Mouse (Mus musculus) lung, postnatal 0 days (tissue): ENCODE results near the gene Sncg. TPM values are rescaled to one million over a fixed set of nuclear protein-coding genes. Genes with fewer than 3 reads are reported as not detected.

Experiments
- ATAC-seq: fragments of 200-750 bp; cut with Nextera tagmentation; 2 replicates; pipeline ENCODE4 v1.8.0; 2017; ENCODE audit warnings: moderate library complexity
- DNase-seq: peaks from one replicate; pipeline ENCODE4 v3.0.0-alpha.2; 2016; ENCODE audit warnings: low spot score
- H3K27ac ChIP-seq: fragments of 300-500 bp; sonication (generic); 2 replicates; pipeline ENCODE4 v1.5.1; 2014; ENCODE audit warnings: antibody characterized with exemption, mild to moderate bottlenecking, low read length, mixed read lengths
- H3K27me3 ChIP-seq: fragments of 300-500 bp; sonication (generic); replicated peaks from 2 replicates; pipeline ENCODE4 v1.6.1; 2014; ENCODE audit warnings: low read length, mixed read lengths; ENCODE audit not compliant: insufficient read depth
- H3K36me3 ChIP-seq: fragments of 300-500 bp; sonication (generic); 2 replicates; pipeline ENCODE4 v1.6.1; 2014; ENCODE audit warnings: low read length, mixed read lengths; ENCODE audit not compliant: insufficient read depth
- H3K4me1 ChIP-seq: fragments of 300-500 bp; sonication (generic); 2 replicates; pipeline ENCODE4 v1.6.1; 2014; ENCODE audit warnings: antibody characterized with exemption, low read depth, low read length, mixed read lengths; ENCODE audit not compliant: insufficient read depth
- H3K4me2 ChIP-seq: fragments of 300-500 bp; sonication (generic); replicated peaks from 2 replicates; pipeline ENCODE4 v1.6.1; 2014; ENCODE audit warnings: low read depth, mild to moderate bottlenecking, low read length, moderate library complexity, mixed read lengths
- H3K4me3 ChIP-seq: fragments of 300-500 bp; sonication (generic); 2 replicates; pipeline ENCODE4 v1.5.1; 2014; ENCODE audit warnings: low read depth, low read length
- H3K9ac ChIP-seq: fragments of 300-500 bp; sonication (generic); replicated peaks from 2 replicates; pipeline ENCODE4 v1.6.1; 2014; ENCODE audit warnings: low read depth, mild to moderate bottlenecking
- H3K9me3 ChIP-seq: fragments of 300-500 bp; sonication (generic); 2 replicates; pipeline ENCODE4 v1.6.1; 2016; ENCODE audit warnings: low read length, mixed read lengths
- CTCF ChIP-seq: IDR thresholded peaks from 2 replicates; pipeline ENCODE4 v1.5.1; 2016; ENCODE audit warnings: antibody characterized with exemption, mild to moderate bottlenecking
- EP300 ChIP-seq: IDR thresholded peaks from 2 replicates; pipeline ENCODE4 v1.6.1; 2016; ENCODE audit warnings: antibody characterized with exemption, mild to moderate bottlenecking, control low read depth
- WGBS: fragments of 180-500 bp; shearing (Covaris S2); extraction: QIAGEN DNeasy Blood & Tissue Kit; methylation state at CpG from one replicate; pipeline ENCODE4 v1.1.7; 2014; 5-methylcytosine and 5-hydroxymethylcytosine counted together
- polyA plus RNA-seq: library from polyadenylated mRNA; unstranded; fragments of >200 nt; fragmentation: Nextera tagmentation; extraction: Ambion mirVana; gene quantifications from 2 replicates; pipeline ENCODE4 v1.2.1, GENCODE M21; 2015

The Sncg gene
- polyA plus RNA-seq, 1 experiment from 2014 or later: 2.2 TPM

GRCm38 (mm10) chr14:34341993-34342392, 32.6 kb downstream of the Sncg start:
- no peak for ATAC-seq
- H3K4me3 ChIP-seq: no peak overlapping the region
- H3K27ac ChIP-seq: no peak overlapping the region
- no peaks in the 10 kb centered on the region for H3K9me3 ChIP-seq
- H3K4me1 ChIP-seq: no peaks in the 10 kb centered on the region
- no peak overlapping the region for H3K9ac ChIP-seq
- TF ChIP-seq CTCF (no peak), EP300 (no peak)
- WGBS: 89% methylated on average over 4 of the region's 4 CpGs
- DNase-seq: no peak
- H3K27me3 ChIP-seq: no peaks in the 10 kb centered on the region
- peaks cover 16% of the 10 kb centered on the region for H3K36me3 ChIP-seq
- no peak overlapping the region for H3K4me2 ChIP-seq

GRCm38 (mm10) chr14:34339446-34339845, 35.1 kb downstream of the Sncg start:
- Histone ChIP-seq H3K4me1 (no peaks in the 10 kb centered on the region), H3K9me3 (no peaks in the 10 kb centered on the region), H3K27ac (no peak overlapping the region), H3K4me3 (no peak overlapping the region), H3K9ac (no peak overlapping the region), H3K4me2 (no peak overlapping the region), H3K27me3 (no peaks in the 10 kb centered on the region), H3K36me3 (peaks cover 37% of the 10 kb centered on the region)
- no peak for TF ChIP-seq CTCF
- no peak for TF ChIP-seq EP300
- DNase-seq (no peak), ATAC-seq (no peak)
- 59% methylated on average over 1 of the region's 1 CpGs for WGBS

- Histone ChIP-seq H3K9me3 (no peaks in the 10 kb centered on the region), H3K36me3 (peaks cover 52% of the 10 kb centered on the region), H3K27ac (no peak overlapping the region), H3K4me1 (no peaks in the 10 kb centered on the region), H3K4me2 (no peak overlapping the region), H3K4me3 (no peak overlapping the region), H3K27me3 (no peaks in the 10 kb centered on the region), H3K9ac (no peak overlapping the region)
- TF ChIP-seq CTCF (no peak), EP300 (no peak)
- 88% methylated on average over 5 of the region's 5 CpGs for whole genome bisulfite sequencing
- DNase-seq (no peak), ATAC-seq (no peak)
Observed at GRCm38 (mm10) chr14:34332476-34332875, 42.1 kb downstream of the Sncg start.

GRCm38 (mm10) chr14:34331886-34332285, 42.7 kb downstream of the Sncg start:
- no peaks in the 10 kb centered on the region for H3K9me3 ChIP-seq
- DNase-seq (no peak), ATAC-seq (no peak)
- 88% methylated on average over 3 of the region's 3 CpGs for WGBS
- no peaks in the 10 kb centered on the region for H3K4me1 ChIP-seq
- TF ChIP-seq EP300 (no peak), CTCF (no peak)
- H3K27me3 ChIP-seq: no peaks in the 10 kb centered on the region
- H3K4me3 ChIP-seq: no peak overlapping the region
- H3K4me2 ChIP-seq: no peak overlapping the region
- H3K27ac ChIP-seq: no peak overlapping the region
- H3K36me3 ChIP-seq: peaks cover 46% of the 10 kb centered on the region
- no peak overlapping the region for H3K9ac ChIP-seq

- no peak overlapping the region for H3K9ac ChIP-seq
- H3K4me1 ChIP-seq: no peaks in the 10 kb centered on the region
- no peak overlapping the region for H3K4me3 ChIP-seq
- no peak overlapping the region for H3K4me2 ChIP-seq
- 91% methylated on average over 9 of the region's 9 CpGs for WGBS
- no peaks in the 10 kb centered on the region for H3K9me3 ChIP-seq
- DNase-seq (no peak), ATAC-seq (no peak)
- H3K27me3 ChIP-seq: no peaks in the 10 kb centered on the region
- peaks cover 34% of the 10 kb centered on the region for H3K36me3 ChIP-seq
- H3K27ac ChIP-seq: no peak overlapping the region
- TF ChIP-seq EP300: no peak
- no peak for TF ChIP-seq CTCF
Observed at GRCm38 (mm10) chr14:34330657-34331158, 43.9 kb downstream of the Sncg start.

- ATAC-seq (no peak), DNase-seq (no peak)
- 74% methylated on average over 1 of the region's 1 CpGs for WGBS
Observed at GRCm38 (mm10) chr14:34327618-34328017, 47.0 kb downstream of the Sncg start.

GRCm38 (mm10) chr14:34326606-34327005, 48.0 kb downstream of the Sncg start:
- H3K27me3 ChIP-seq: no peaks in the 10 kb centered on the region
- ATAC-seq (no peak), DNase-seq (no peak)
- peaks cover 36% of the 10 kb centered on the region for H3K36me3 ChIP-seq
- no peak overlapping the region for H3K9ac ChIP-seq
- no peak overlapping the region for H3K4me2 ChIP-seq
- 79% methylated on average over 3 of the region's 3 CpGs for WGBS
- no peak for TF ChIP-seq CTCF
- no peak for TF ChIP-seq EP300
- H3K27ac ChIP-seq: no peak overlapping the region
- H3K9me3 ChIP-seq: no peaks in the 10 kb centered on the region
- no peak overlapping the region for H3K4me3 ChIP-seq
- H3K4me1 ChIP-seq: no peaks in the 10 kb centered on the region

More at GRCm38 (mm10) chr14:34327618-34328017, 47.0 kb downstream of the Sncg start:
- TF ChIP-seq EP300 (no peak), CTCF (no peak)
- Histone ChIP-seq H3K9me3 (no peaks in the 10 kb centered on the region), H3K4me3 (no peak overlapping the region), H3K27ac (no peak overlapping the region), H3K4me1 (no peaks in the 10 kb centered on the region), H3K27me3 (no peaks in the 10 kb centered on the region), H3K9ac (no peak overlapping the region), H3K4me2 (no peak overlapping the region), H3K36me3 (peaks cover 36% of the 10 kb centered on the region)
